Mouse (Mus musculus) midbrain, embryonic 15.5 days (tissue): ENCODE measurements around the gene Gm20767. TPM values are rescaled to one million over a fixed set of nuclear protein-coding genes. Genes with fewer than 3 reads are reported as not detected.
"Not testable (repeated sequence)": the region's sequence is repeated elsewhere in the genome, so short reads cannot be mapped to it uniquely, and the experiment has no call there.

ENCODE experiments used
- ATAC-seq: fragments of 200-750 bp; cut with Nextera tagmentation; replicated peaks from 2 replicates; pipeline ENCODE4 v1.8.0; 2017; ENCODE audit warnings: moderate TSS enrichment
- H3K27ac ChIP-seq: fragments of 300-500 bp; sonication (generic); 2 replicates; pipeline ENCODE4 v1.5.1; 2015; ENCODE audit warnings: mild to moderate bottlenecking, inconsistent platforms
- H3K27me3 ChIP-seq: fragments of 300-500 bp; sonication (generic); replicated peaks from 2 replicates; pipeline ENCODE4 v1.6.1; 2015; ENCODE audit warnings: inconsistent platforms
- H3K36me3 ChIP-seq: fragments of 300-500 bp; sonication (generic); replicated peaks from 2 replicates; pipeline ENCODE4 v1.6.1; 2015; ENCODE audit warnings: inconsistent platforms
- H3K4me1 ChIP-seq: fragments of 300-500 bp; sonication (generic); 2 replicates; pipeline ENCODE4 v1.6.1; 2015; ENCODE audit warnings: inconsistent platforms
- H3K4me2 ChIP-seq: fragments of 300-500 bp; sonication (generic); 2 replicates; pipeline ENCODE4 v1.6.1; 2015; ENCODE audit warnings: inconsistent platforms, mild to moderate bottlenecking, moderate library complexity
- H3K4me3 ChIP-seq: fragments of 300-500 bp; sonication (generic); 2 replicates; pipeline ENCODE4 v1.5.1; 2015; ENCODE audit warnings: mild to moderate bottlenecking, inconsistent platforms
- H3K9ac ChIP-seq: fragments of 300-500 bp; sonication (generic); 2 replicates; pipeline ENCODE4 v1.6.1; 2015; ENCODE audit warnings: mild to moderate bottlenecking, inconsistent platforms
- H3K9me3 ChIP-seq: fragments of 300-500 bp; sonication (generic); 2 replicates; pipeline ENCODE4 v1.6.1; 2016; ENCODE audit warnings: inconsistent platforms
- WGBS: fragments of 180-500 bp; shearing (Covaris S2); methylation state at CpG from one replicate; pipeline ENCODE4 v1.1.7; 2015; ENCODE audit warnings: mixed read lengths; 5-methylcytosine and 5-hydroxymethylcytosine counted together
- polyA plus RNA-seq: library from polyadenylated mRNA; unstranded; fragments of >200 nt; fragmentation: Nextera tagmentation; extraction: Ambion mirVana; gene quantifications from 2 replicates; pipeline ENCODE4 v1.2.1, GENCODE M21; 2015

The Gm20767 gene
- not detected in 2 replicates for polyA plus RNA-seq

DNA sequence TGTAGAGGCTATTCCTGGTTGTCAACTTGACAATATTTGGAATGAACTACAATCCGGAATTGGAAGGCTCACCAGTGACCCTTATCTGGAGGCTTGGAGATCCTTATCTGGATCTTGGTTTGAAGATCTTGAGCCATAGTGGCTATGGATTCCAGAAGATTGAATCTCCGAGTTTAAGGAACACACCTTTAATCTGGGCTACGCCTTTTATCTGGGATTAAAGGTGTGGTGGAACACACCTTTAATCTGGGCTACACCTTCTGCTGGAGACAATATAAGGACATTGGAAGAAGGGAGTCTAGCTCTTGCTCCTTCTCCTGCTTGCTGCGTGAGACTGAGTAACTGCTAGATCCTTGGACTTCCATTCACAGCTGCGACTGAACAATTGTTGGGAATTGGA is at the start of gene Gm20767:
Gene Gm20767, plus strand, starts transcription at position 301 of the 400 bp plus-strand sequence.
- ATAC-seq, H3K4me1 ChIP-seq, H3K27ac ChIP-seq, H3K27me3 ChIP-seq, H3K36me3 ChIP-seq, H3K9ac ChIP-seq, H3K4me3 ChIP-seq, H3K4me2 ChIP-seq, H3K9me3 ChIP-seq: not testable (repeated sequence)
- 96% methylated on average over 2 of the region's 5 CpGs for WGBS

- H3K27ac ChIP-seq, H3K4me3 ChIP-seq, H3K27me3 ChIP-seq, H3K36me3 ChIP-seq, H3K4me2 ChIP-seq, H3K9me3 ChIP-seq, H3K9ac ChIP-seq, H3K4me1 ChIP-seq: not testable (repeated sequence)
- no CpG with 5 or more reads among the region's 13 CpGs for WGBS
- 0 out of 2 replicates have a peak, but pooled peaks have one; percentile 13 for ATAC-seq
Measured at GRCm38 (mm10) chr13:120092950-120093349, 47.1 kb upstream of the Gm20767 start.

DNA sequence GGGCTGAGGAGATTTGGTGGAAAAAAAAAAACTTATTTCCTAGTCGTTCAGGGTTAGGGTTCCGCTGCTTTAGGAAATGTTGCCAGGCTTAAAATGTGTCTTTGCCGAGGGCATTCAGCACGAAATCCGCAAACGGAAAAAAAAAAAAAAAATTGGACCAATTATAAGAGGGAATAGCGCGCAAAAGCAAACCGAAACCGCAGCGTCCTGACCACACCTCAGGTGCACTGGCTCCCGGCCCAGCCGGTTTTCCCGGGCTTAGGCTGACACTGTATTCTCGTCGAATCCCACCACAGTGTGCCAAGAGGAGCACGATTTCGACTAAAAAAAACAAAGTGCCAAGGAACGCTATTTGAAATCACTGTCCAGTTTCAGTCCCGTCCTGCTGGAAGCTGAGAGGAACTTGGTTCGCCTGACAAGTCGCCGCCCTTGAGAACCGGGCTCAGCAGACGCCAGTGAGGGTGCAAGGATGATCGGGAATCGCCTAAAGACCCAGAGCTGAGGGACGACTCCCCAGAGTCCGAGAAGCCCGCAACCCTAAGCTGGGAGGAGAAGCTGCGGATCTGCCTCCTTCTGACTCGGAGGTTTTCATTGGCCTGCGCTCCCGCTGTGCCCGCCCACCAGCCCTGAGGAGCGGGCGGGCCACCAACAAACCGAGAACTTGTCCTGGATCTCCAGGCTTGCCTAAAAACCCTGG is 43.7 kb upstream of the Gm20767 start:
- H3K9ac ChIP-seq, H3K4me1 ChIP-seq, H3K27ac ChIP-seq, H3K27me3 ChIP-seq, H3K4me2 ChIP-seq, H3K36me3 ChIP-seq, H3K9me3 ChIP-seq, H3K4me3 ChIP-seq: not testable (repeated sequence)
- ATAC-seq: peak; percentile 44; the same call in 1 of the 2 replicates
- 0% methylated on average over 26 of the region's 38 CpGs for WGBS

DNA sequence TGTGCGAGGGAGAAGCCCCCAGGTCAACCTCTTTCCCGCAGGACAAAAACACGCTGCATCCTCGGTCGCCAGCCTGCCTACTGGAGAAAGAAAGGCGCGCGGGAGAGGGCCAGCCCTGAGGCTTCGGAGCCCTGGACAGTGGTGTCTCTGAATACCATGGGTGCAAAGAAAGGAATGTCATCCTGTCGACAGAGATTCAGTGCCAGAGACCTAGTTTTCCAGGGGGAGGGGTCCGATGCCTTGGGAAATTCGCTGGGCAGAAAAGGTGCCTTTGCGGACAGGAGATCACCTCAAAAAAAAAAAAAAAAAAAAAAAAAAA is 43.1 kb upstream of the Gm20767 start:
- not testable (repeated sequence) for H3K27ac ChIP-seq, H3K36me3 ChIP-seq, H3K9me3 ChIP-seq, H3K4me1 ChIP-seq, H3K9ac ChIP-seq, H3K4me2 ChIP-seq, H3K4me3 ChIP-seq, H3K27me3 ChIP-seq
- peak; percentile 24 for ATAC-seq
- WGBS: 2% methylated on average over 7 of the region's 13 CpGs

GRCm38 (mm10) chr13:120099327-120099726 is 40.7 kb upstream of the Gm20767 start:
- H3K27me3 ChIP-seq, H3K36me3 ChIP-seq, ATAC-seq, H3K9ac ChIP-seq, H3K4me1 ChIP-seq, H3K27ac ChIP-seq, H3K9me3 ChIP-seq, H3K4me2 ChIP-seq, H3K4me3 ChIP-seq: not testable (repeated sequence)
- no CpG with 5 or more reads among the region's 5 CpGs for WGBS

DNA sequence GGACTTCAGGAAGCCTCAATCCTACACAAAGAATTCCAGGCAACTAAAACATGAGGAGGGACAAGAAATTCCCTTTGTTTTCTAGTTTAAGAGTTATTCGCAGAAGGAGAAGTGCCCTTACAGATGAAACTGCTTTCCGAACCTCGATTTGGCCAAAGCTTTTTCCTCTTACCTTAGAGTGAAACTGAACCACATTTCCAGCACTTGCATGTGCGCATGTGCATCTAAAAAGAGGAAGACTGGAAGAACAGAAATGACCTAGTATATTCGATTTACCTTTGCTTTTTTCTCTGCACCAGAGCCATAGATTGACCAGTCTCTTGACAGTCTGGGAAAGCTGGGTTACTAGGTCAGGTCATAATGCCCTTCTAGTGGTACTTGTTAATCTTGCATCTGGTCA is 33.5 kb upstream of the Gm20767 start:
- not testable (repeated sequence) for H3K4me2 ChIP-seq, H3K4me1 ChIP-seq, H3K27me3 ChIP-seq, H3K36me3 ChIP-seq, H3K27ac ChIP-seq, H3K9me3 ChIP-seq, ATAC-seq, H3K9ac ChIP-seq, H3K4me3 ChIP-seq
- WGBS: no CpG with 5 or more reads among the region's 5 CpGs

DNA sequence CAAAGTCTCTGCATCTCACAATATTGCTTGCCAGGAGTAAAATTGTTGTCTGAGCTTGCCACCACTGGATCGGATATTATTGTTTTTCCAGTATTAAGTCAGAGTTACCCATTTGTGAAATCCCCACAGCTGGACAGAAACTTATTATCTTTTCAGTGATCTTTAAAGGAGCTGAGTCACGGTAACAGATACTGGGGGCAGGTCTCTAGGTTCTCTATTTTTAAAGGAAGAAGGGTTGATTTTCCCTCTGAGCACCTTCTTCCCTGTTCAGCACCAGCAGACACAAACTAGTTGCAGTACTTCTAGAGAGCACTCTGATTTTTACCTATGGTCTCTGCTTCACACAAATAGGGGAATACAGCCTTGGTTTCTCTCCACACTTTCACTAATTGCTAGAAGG is 33.0 kb upstream of the Gm20767 start:
- not testable (repeated sequence) for H3K9ac ChIP-seq, H3K4me3 ChIP-seq, H3K36me3 ChIP-seq, H3K27me3 ChIP-seq, H3K4me1 ChIP-seq, H3K27ac ChIP-seq, H3K9me3 ChIP-seq, H3K4me2 ChIP-seq, ATAC-seq
- 82% methylated on average over 2 of the region's 2 CpGs for WGBS

DNA sequence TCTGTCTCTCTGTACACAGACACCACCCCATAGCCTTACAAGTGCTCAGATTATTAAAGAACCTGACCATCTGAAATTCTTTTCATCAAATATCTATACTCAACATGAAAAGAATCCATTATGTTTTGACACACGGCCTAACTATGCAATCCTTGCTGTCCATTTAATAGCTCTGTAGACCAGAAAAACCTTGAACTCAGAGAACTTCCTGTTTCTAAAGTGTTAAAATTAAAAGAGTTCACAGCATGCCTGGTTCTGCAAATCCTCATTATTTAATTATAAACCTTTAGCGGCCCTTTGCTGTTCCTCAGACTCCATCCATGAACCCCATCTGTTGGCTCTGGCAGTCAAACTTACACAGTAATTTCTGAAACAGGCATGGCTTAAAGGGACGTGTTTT is 2.3 kb downstream of the Gm20767 start:
- H3K27me3 ChIP-seq, H3K9ac ChIP-seq, H3K36me3 ChIP-seq, H3K27ac ChIP-seq, H3K9me3 ChIP-seq, H3K4me1 ChIP-seq, H3K4me2 ChIP-seq, ATAC-seq, H3K4me3 ChIP-seq: not testable (repeated sequence)
- 88% methylated on average over 2 of the region's 3 CpGs for whole genome bisulfite sequencing

DNA sequence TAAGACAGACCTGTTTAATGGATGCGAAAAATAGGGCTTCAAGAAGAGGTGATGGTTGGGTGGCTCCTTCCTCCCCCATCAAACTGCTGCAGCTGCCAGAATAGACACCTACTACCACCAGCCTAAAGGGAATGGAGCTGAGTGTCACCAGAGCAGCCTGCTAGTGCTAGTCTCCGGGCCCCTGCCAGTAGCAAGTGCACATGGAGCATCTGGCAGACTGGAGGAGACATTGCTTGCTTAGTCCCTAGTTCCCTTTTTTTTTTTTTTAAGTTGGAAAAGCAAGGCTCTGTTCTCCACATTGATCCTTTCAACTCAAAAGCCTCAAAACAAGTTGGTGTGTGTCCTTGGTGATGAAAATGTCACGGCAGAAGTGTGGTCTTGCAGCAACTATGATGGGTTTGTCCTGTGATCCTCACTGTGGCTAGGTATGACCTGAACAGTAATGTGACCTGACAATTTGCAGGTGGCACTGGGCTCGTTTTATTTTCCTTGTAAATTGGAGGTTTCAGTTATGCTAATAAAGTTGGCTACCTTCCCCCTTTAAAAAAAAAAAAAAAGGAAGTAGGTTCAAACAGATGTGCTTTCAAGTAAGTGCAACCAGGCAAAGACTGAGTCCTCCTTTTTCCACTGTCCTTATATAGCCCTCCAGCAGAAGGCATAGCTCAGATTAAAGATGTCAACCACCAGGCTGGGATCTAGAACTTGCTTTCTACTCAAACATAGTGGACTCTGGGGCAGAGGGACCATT is 9.8 kb downstream of the Gm20767 start:
- H3K9me3 ChIP-seq, H3K27ac ChIP-seq, H3K36me3 ChIP-seq, H3K4me3 ChIP-seq, ATAC-seq, H3K4me2 ChIP-seq, H3K4me1 ChIP-seq, H3K9ac ChIP-seq, H3K27me3 ChIP-seq: not testable (repeated sequence)
- 73% methylated on average over 3 of the region's 4 CpGs for WGBS

DNA sequence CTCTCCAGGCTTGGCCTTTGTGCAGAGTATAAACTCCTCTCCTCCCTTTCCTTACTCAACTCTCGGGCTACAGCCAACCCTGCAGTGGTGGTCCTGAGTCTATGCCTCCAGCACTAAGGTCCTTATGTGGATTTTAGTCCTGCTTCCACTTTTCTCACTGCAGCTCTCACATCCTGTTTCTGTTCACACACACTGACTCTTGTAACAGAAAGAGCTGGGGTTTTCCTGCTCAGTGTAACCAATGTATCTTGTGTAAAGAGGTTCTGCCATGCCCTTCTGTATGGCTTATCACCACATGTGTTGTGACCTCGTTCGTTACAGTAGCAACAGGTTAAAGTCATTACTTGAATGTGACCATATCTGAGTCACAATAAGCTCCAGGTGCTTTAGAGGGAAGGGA is 10.5 kb downstream of the Gm20767 start:
- WGBS: 65% methylated on average over 3 of the region's 3 CpGs

GRCm38 (mm10) chr13:120168301-120168700 is 28.3 kb downstream of the Gm20767 start:
- not testable (repeated sequence) for H3K9ac ChIP-seq, H3K27me3 ChIP-seq, H3K9me3 ChIP-seq, H3K4me1 ChIP-seq, H3K36me3 ChIP-seq, H3K4me3 ChIP-seq, ATAC-seq, H3K27ac ChIP-seq, H3K4me2 ChIP-seq
- WGBS: 60% methylated on average over 5 of the region's 5 CpGs

More for the DNA sequence above, 10.5 kb downstream of the Gm20767 start:
- H3K27me3 ChIP-seq, H3K9me3 ChIP-seq, H3K4me3 ChIP-seq, ATAC-seq, H3K9ac ChIP-seq, H3K36me3 ChIP-seq, H3K4me2 ChIP-seq, H3K27ac ChIP-seq, H3K4me1 ChIP-seq: not testable (repeated sequence)

- not testable (repeated sequence) for H3K36me3 ChIP-seq, H3K4me3 ChIP-seq, H3K9me3 ChIP-seq, H3K4me2 ChIP-seq, H3K27me3 ChIP-seq, H3K4me1 ChIP-seq, H3K9ac ChIP-seq, H3K27ac ChIP-seq, ATAC-seq
- WGBS: 67% methylated on average over 4 of the region's 4 CpGs
Measured at GRCm38 (mm10) chr13:120172133-120172532, 32.1 kb downstream of the Gm20767 start, which contains the start of gene Gm21818. Gene Gm21818 (plus strand): TSS chr13:120172433.

DNA sequence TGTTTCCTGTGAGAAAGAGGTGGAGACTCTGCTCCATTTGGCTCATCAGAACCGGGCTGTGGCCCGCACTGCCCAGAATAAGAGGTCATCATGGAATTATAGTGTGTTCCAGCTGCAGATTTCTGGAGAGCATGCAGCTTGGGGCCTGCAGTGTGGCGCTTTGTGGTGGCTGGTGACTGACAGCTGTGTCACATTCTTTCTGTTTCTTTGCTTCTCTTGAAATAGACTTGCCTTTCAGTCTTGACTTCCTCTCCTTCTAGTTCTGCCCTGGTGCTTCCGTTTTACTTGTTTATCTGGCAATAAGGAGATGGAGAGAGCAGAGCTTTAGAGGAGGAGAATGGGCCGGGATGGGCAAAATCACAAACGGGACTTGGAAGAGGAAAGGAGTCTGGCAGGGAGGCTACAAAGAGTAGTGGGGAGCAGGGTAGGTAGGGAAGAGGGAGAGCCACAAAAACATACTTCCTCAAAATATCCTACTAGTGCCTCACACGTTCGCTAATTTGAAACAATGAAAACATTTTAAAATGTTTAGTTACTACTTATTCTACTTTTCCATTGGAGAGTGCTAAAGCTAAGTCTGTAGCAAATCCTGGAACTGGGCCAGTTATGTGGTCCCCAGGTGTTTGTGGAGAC is 56.3 kb downstream of the Gm20767 start:
- ATAC-seq, H3K9me3 ChIP-seq, H3K36me3 ChIP-seq, H3K4me2 ChIP-seq, H3K27me3 ChIP-seq, H3K27ac ChIP-seq, H3K9ac ChIP-seq, H3K4me1 ChIP-seq, H3K4me3 ChIP-seq: not testable (repeated sequence)
- 87% methylated on average over 7 of the region's 8 CpGs for WGBS
